Mouse (Mus musculus): ENCODE measurements around the gene March8. TPM values are rescaled to one million over a fixed set of nuclear protein-coding genes. Genes with fewer than 3 reads are reported as not detected.

The March8 gene
- polyA plus RNA-seq, 1 experiment from 2014 or later = 28.6 TPM

DNA sequence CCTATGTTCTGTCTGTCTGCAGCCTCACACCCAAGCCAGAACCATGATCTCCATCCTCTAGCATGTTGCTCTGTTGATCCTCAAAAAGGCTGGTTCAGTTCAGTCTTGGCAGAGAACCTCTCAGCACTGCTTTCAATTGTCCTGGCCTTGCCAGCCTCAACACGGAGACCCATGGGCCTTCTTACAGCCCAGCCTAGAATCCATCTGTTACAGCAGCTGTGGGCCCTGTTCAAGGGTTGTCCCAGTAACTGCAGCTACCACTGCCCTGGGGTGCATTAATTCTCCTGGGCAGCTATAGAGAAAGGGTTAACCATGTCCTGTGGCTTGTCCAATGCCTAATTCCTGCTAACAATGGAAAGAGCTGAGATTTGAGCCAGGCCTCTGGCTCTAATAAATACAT, 80.7 kb downstream of the March8 start:
- no peaks in the 10 kb centered on the region for H3K27me3 ChIP-seq (ENCODE audit: control insufficient read depth, insufficient read depth, low read length)
- no peak for ATAC-seq (ENCODE audit: insufficient number of reproducible peaks, insufficient read depth, low FRiP score, low read depth)
- H3K36me3 ChIP-seq (ENCODE audit: control insufficient read depth, insufficient read depth, low read length) = no peaks in the 10 kb centered on the region
- H3K9me3 ChIP-seq (ENCODE audit: control insufficient read depth, low read length) = no peaks in the 10 kb centered on the region
- H3K4me1 ChIP-seq (ENCODE audit: control insufficient read depth in 2 of 2, insufficient read depth in 2 of 2, low read length in 2 of 2) = peaks cover 3 to 10% of the 10 kb centered on the region in 2 experiments; a peak in 3 of 4 replicates
- 85% methylated on average over 1 of the region's 1 CpGs for WGBS
- no peak overlapping the region for H3K4me2 ChIP-seq (ENCODE audit: low read length)
- no peak overlapping the region for H3K4me3 ChIP-seq (ENCODE audit: control insufficient read depth in 1 of 2, insufficient read depth in 1 of 2, low read depth in 1 of 2, low read length in 2 of 2)
- no peak overlapping the region for H3K9ac ChIP-seq (ENCODE audit: low read length)
- no peak overlapping the region for H3K27ac ChIP-seq (replicated peaks in 1 of 2; ENCODE audit: control insufficient read depth in 1 of 2, insufficient read depth in 1 of 2, low read depth in 2 of 2, low read length in 2 of 2)

DNA sequence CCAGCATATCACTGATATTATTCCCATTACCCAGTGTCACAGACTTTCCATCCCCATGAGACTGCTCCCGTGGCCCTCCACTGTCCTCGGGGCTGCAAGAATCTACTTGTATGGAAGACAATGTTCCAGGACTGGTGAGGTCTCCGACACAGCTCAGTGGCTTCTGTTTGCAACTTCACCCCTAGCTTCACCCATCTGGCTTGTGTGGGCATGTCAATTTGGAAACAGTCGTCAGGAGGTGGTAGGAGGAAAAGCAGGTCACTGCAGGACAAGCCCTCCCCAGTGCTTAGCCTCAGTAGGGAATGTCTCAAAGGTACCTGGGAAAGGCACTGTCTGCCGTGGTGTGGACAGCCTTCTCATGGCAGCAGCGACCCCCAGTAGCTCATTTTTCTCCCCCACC, 81.9 kb downstream of the March8 start:
- H3K36me3 ChIP-seq (ENCODE audit: control insufficient read depth, insufficient read depth, low read length) = no peaks in the 10 kb centered on the region
- no peak overlapping the region for H3K27ac ChIP-seq (replicated peaks in 1 of 2; ENCODE audit: control insufficient read depth in 1 of 2, insufficient read depth in 1 of 2, low read depth in 2 of 2, low read length in 2 of 2)
- no peak for ATAC-seq (ENCODE audit: insufficient number of reproducible peaks, insufficient read depth, low FRiP score, low read depth)
- no peak overlapping the region for H3K4me3 ChIP-seq (ENCODE audit: control insufficient read depth in 1 of 2, insufficient read depth in 1 of 2, low read depth in 1 of 2, low read length in 2 of 2)
- H3K27me3 ChIP-seq (ENCODE audit: control insufficient read depth, insufficient read depth, low read length) = no peaks in the 10 kb centered on the region
- H3K4me2 ChIP-seq (ENCODE audit: low read length) = no peak overlapping the region
- 54% methylated on average over 6 of the region's 6 CpGs for WGBS
- H3K4me1 ChIP-seq (ENCODE audit: control insufficient read depth in 2 of 2, insufficient read depth in 2 of 2, low read length in 2 of 2) = peaks cover 3 to 7% of the 10 kb centered on the region in 2 experiments; a peak in 3 of 4 replicates
- no peaks in the 10 kb centered on the region for H3K9me3 ChIP-seq (ENCODE audit: control insufficient read depth, low read length)
- no peak overlapping the region for H3K9ac ChIP-seq (ENCODE audit: low read length)

DNA sequence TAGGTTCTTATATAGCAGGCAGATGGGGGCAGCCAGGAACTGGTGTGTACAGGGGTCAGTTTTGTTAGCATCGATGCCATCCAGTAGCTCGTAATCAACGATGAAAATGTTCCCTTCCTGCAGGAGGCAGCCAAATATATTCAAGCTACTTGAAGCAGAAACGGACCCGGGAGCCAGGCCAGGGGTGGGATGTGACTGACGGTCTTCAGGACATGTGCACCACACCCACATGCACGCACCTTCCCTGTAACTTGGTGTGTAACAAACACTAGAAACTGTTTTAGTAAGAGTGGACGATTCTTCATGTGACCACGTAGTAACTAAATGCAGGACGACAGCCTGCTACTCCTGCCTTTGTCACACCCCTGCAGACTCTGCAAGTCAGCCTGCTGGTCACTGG, 82.4 kb downstream of the March8 start:
- H3K4me1 ChIP-seq (ENCODE audit: control insufficient read depth in 2 of 2, insufficient read depth in 2 of 2, low read length in 2 of 2) = peaks cover 3 to 4% of the 10 kb centered on the region in 2 experiments; a peak in 3 of 4 replicates
- no peaks in the 10 kb centered on the region for H3K9me3 ChIP-seq (ENCODE audit: control insufficient read depth, low read length)
- 84% methylated on average over 10 of the region's 10 CpGs for WGBS
- H3K4me3 ChIP-seq (ENCODE audit: control insufficient read depth in 1 of 2, insufficient read depth in 1 of 2, low read depth in 1 of 2, low read length in 2 of 2) = no peak overlapping the region
- no peak overlapping the region for H3K9ac ChIP-seq (ENCODE audit: low read length)
- no peaks in the 10 kb centered on the region for H3K27me3 ChIP-seq (ENCODE audit: control insufficient read depth, insufficient read depth, low read length)
- no peak overlapping the region for H3K27ac ChIP-seq (replicated peaks in 1 of 2; ENCODE audit: control insufficient read depth in 1 of 2, insufficient read depth in 1 of 2, low read depth in 2 of 2, low read length in 2 of 2)
- no peaks in the 10 kb centered on the region for H3K36me3 ChIP-seq (ENCODE audit: control insufficient read depth, insufficient read depth, low read length)
- H3K4me2 ChIP-seq (ENCODE audit: low read length) = no peak overlapping the region
- ATAC-seq (ENCODE audit: insufficient number of reproducible peaks, insufficient read depth, low FRiP score, low read depth) = no peak

DNA sequence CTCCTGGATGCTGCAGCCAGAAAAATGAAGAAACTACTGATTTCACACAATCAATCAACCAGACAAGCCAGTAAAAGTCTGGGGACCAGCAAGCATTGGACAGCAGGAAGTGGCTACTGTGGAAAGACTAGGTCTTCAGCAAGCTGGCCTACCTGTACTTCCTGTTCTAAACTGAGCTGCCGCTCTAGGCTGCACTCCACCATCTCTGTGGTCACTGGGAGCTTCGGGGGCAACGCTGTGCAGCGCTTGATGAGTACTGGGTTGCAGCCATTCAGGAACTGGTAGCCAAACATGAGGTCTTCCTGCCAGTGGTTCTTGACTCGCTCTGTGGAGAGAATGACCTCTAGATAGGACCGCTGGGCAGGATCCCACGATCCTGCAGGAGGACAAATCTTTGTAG, 85.2 kb downstream of the March8 start:
- no peak overlapping the region for H3K4me3 ChIP-seq (ENCODE audit: control insufficient read depth in 1 of 2, insufficient read depth in 1 of 2, low read depth in 1 of 2, low read length in 2 of 2)
- H3K9ac ChIP-seq (ENCODE audit: low read length) = no peak overlapping the region
- H3K36me3 ChIP-seq (ENCODE audit: control insufficient read depth, insufficient read depth, low read length) = no peaks in the 10 kb centered on the region
- no peak for ATAC-seq (ENCODE audit: insufficient number of reproducible peaks, insufficient read depth, low FRiP score, low read depth)
- 80% methylated on average over 7 of the region's 7 CpGs for WGBS
- H3K27ac ChIP-seq (replicated peaks in 1 of 2; ENCODE audit: control insufficient read depth in 1 of 2, insufficient read depth in 1 of 2, low read depth in 2 of 2, low read length in 2 of 2) = no peak overlapping the region
- no peaks in the 10 kb centered on the region for H3K4me1 ChIP-seq (ENCODE audit: control insufficient read depth in 2 of 2, insufficient read depth in 2 of 2, low read length in 2 of 2)
- H3K9me3 ChIP-seq (ENCODE audit: control insufficient read depth, low read length) = no peaks in the 10 kb centered on the region
- no peak overlapping the region for H3K4me2 ChIP-seq (ENCODE audit: low read length)
- H3K27me3 ChIP-seq (ENCODE audit: control insufficient read depth, insufficient read depth, low read length) = no peaks in the 10 kb centered on the region

DNA sequence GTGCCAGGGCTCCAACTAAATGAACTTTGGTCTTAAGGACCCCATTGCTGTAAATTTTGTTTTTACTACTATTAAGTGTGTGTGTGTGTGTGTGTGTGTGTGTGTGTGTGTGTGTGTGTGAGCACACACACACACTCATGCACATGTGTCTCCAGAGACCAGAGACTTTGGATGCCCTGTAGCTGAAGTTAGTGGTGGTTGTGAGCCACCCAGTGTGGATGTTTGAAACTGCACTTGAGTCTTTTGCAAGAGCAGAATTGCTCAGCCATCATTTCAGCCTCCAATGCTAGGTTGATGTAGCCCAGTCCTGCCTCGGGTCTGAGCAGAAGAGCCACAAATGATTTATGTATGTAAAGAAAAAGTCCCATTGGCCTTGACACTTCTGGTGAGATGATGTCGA, 85.8 kb downstream of the March8 start:
- Histone ChIP-seq H3K27me3 (ENCODE audit: control insufficient read depth, insufficient read depth, low read length) (no peaks in the 10 kb centered on the region), H3K4me2 (ENCODE audit: low read length) (no peak overlapping the region), H3K4me1 (ENCODE audit: control insufficient read depth in 2 of 2, insufficient read depth in 2 of 2, low read length in 2 of 2) (no peaks in the 10 kb centered on the region), H3K9me3 (ENCODE audit: control insufficient read depth, low read length) (no peaks in the 10 kb centered on the region), H3K9ac (ENCODE audit: low read length) (no peak overlapping the region), H3K4me3 (ENCODE audit: control insufficient read depth in 1 of 2, insufficient read depth in 1 of 2, low read depth in 1 of 2, low read length in 2 of 2) (no peak overlapping the region), H3K27ac (replicated peaks in 1 of 2; ENCODE audit: control insufficient read depth in 1 of 2, insufficient read depth in 1 of 2, low read depth in 2 of 2, low read length in 2 of 2) (no peak overlapping the region), H3K36me3 (ENCODE audit: control insufficient read depth, insufficient read depth, low read length) (no peaks in the 10 kb centered on the region)
- no peak for ATAC-seq (ENCODE audit: insufficient number of reproducible peaks, insufficient read depth, low FRiP score, low read depth)
- 58% methylated on average over 2 of the region's 2 CpGs for WGBS

DNA sequence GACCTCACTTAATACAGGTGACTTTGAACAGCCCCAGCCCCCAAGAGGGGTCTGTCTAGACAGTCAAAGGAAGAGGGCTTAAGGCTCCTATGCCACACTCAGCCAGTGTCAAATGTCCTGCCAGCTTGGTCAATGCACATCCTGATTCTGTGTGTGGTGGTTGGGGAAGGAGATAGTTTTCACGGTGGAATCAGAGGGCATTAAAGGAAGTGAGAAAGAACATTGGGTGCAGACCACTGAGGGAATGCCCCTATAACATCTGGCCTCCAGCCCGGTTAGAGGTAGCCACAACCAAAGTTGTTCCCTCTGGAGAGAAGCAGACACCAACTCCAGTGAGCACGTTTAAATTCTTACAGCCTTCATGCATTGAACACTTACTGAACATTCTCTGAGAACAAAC, 89.7 kb downstream of the March8 start:
- Histone ChIP-seq H3K4me3 (ENCODE audit: control insufficient read depth in 1 of 2, insufficient read depth in 1 of 2, low read depth in 1 of 2, low read length in 2 of 2) (no peak overlapping the region), H3K27ac (replicated peaks in 1 of 2; ENCODE audit: control insufficient read depth in 1 of 2, insufficient read depth in 1 of 2, low read depth in 2 of 2, low read length in 2 of 2) (no peak overlapping the region), H3K27me3 (ENCODE audit: control insufficient read depth, insufficient read depth, low read length) (no peaks in the 10 kb centered on the region), H3K4me2 (ENCODE audit: low read length) (no peak overlapping the region), H3K9me3 (ENCODE audit: control insufficient read depth, low read length) (peaks cover 5% of the 10 kb centered on the region; the same call in 1 of the 2 replicates), H3K36me3 (ENCODE audit: control insufficient read depth, insufficient read depth, low read length) (no peaks in the 10 kb centered on the region), H3K9ac (ENCODE audit: low read length) (no peak overlapping the region), H3K4me1 (ENCODE audit: control insufficient read depth in 2 of 2, insufficient read depth in 2 of 2, low read length in 2 of 2) (no peaks in the 10 kb centered on the region)
- 83% methylated on average over 3 of the region's 3 CpGs for WGBS
- no peak for ATAC-seq (ENCODE audit: insufficient number of reproducible peaks, insufficient read depth, low FRiP score, low read depth)

DNA sequence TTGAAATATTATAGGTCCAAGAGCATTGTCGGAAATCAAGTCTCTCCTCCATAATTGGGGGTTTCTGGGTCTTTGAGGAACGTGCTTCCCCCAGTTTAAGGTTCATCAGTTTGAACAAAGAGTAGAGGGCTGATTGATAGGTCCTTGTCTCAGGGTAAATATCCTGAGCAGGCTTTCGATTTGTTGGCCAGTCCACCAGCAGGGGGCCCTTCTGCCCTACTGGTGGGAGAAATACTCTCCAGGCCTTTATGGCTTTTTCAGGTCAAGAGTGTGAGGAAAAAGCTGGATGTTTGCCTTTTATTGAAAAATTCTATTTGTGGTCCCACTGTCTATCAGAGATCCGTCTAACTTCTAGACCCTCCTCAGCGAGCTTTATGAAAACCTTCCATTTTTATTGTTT, 90.5 kb downstream of the March8 start:
- Histone ChIP-seq H3K9me3 (ENCODE audit: control insufficient read depth, low read length) (peaks cover 5% of the 10 kb centered on the region; the same call in 1 of the 2 replicates), H3K9ac (ENCODE audit: low read length) (no peak overlapping the region), H3K36me3 (ENCODE audit: control insufficient read depth, insufficient read depth, low read length) (no peaks in the 10 kb centered on the region), H3K27me3 (ENCODE audit: control insufficient read depth, insufficient read depth, low read length) (no peaks in the 10 kb centered on the region), H3K4me2 (ENCODE audit: low read length) (no peak overlapping the region), H3K4me3 (ENCODE audit: control insufficient read depth in 1 of 2, insufficient read depth in 1 of 2, low read depth in 1 of 2, low read length in 2 of 2) (no peak overlapping the region), H3K27ac (replicated peaks in 1 of 2; ENCODE audit: control insufficient read depth in 1 of 2, insufficient read depth in 1 of 2, low read depth in 2 of 2, low read length in 2 of 2) (no peak overlapping the region), H3K4me1 (ENCODE audit: control insufficient read depth in 2 of 2, insufficient read depth in 2 of 2, low read length in 2 of 2) (no peaks in the 10 kb centered on the region)
- 54% methylated on average over 5 of the region's 5 CpGs for WGBS
- no peak for ATAC-seq (ENCODE audit: insufficient number of reproducible peaks, insufficient read depth, low FRiP score, low read depth)

DNA sequence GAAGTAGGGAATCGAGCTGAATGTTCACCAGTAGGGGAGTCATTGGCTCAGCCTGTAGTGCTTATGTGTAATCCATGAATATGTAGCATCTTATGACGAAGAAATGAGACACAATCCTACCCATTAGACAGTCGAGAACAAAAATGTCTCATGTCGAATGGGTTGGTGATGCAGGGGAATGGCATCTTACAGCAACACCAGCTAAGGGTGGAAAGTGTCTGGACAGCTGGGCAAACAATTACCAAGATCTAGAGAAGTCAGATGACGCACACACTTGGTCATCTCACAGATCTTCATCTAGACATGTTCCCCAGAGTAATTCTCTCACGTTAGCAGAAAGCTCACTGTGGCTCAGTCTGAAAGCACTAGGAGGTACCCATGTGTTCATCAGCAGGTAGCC, 101.0 kb downstream of the March8 start:
- WGBS = 78% methylated on average over 6 of the region's 6 CpGs
- no peak overlapping the region for H3K4me2 ChIP-seq (ENCODE audit: low read length)

More for the DNA sequence above, 101.0 kb downstream of the March8 start:
- H3K9me3 ChIP-seq (ENCODE audit: control insufficient read depth, low read length) = 0 out of 2 replicates have a peak, but pooled peaks cover 4% of the 10 kb centered on the region
- no peak overlapping the region for H3K4me3 ChIP-seq (ENCODE audit: control insufficient read depth in 1 of 2, insufficient read depth in 1 of 2, low read depth in 1 of 2, low read length in 2 of 2)
- no peaks in the 10 kb centered on the region for H3K36me3 ChIP-seq (ENCODE audit: control insufficient read depth, insufficient read depth, low read length)
- H3K27ac ChIP-seq (replicated peaks in 1 of 2; ENCODE audit: control insufficient read depth in 1 of 2, insufficient read depth in 1 of 2, low read depth in 2 of 2, low read length in 2 of 2) = no peak overlapping the region
- ATAC-seq (ENCODE audit: insufficient number of reproducible peaks, insufficient read depth, low FRiP score, low read depth) = no peak
- H3K9ac ChIP-seq (ENCODE audit: low read length) = no peak overlapping the region
- peaks cover 4 to 22% of the 10 kb centered on the region in 2 experiments for H3K4me1 ChIP-seq (ENCODE audit: control insufficient read depth in 2 of 2, insufficient read depth in 2 of 2, low read length in 2 of 2)
- H3K27me3 ChIP-seq (ENCODE audit: control insufficient read depth, insufficient read depth, low read length) = no peaks in the 10 kb centered on the region

Data from heart, embryonic 14.5 days (tissue).